Mouse (Mus musculus): Measurements from ENCODE around the gene Pon1. TPM values are rescaled to one million over a fixed set of nuclear protein-coding genes. Genes with fewer than 3 reads are reported as not detected.

Pon1 gene
- polyA plus RNA-seq, 1 experiment from 2014 or later = 1.6 TPM

GRCm38 (mm10) chr6:5199916-5200315 is 6.2 kb upstream of the Pon1 start:
- no peak overlapping the region for H3K4me3 ChIP-seq
- 83% methylated on average over 3 of the region's 3 CpGs for WGBS
- H3K27ac ChIP-seq = no peak overlapping the region
- no peaks in the 10 kb centered on the region for H3K36me3 ChIP-seq
- no peaks in the 10 kb centered on the region for H3K9me3 ChIP-seq
- H3K4me2 ChIP-seq = no peak overlapping the region
- ATAC-seq (ENCODE audit: insufficient number of reproducible peaks, insufficient read depth, low FRiP score, low TSS enrichment, low read depth) = no peak
- no peaks in the 10 kb centered on the region for H3K4me1 ChIP-seq
- H3K9ac ChIP-seq = no peak overlapping the region
- H3K27me3 ChIP-seq = no peaks in the 10 kb centered on the region

- Histone ChIP-seq H3K27ac (no peak overlapping the region), H3K27me3 (no peaks in the 10 kb centered on the region), H3K4me2 (no peak overlapping the region), H3K4me3 (no peak overlapping the region), H3K9ac (no peak overlapping the region), H3K4me1 (no peaks in the 10 kb centered on the region), H3K9me3 (no peaks in the 10 kb centered on the region), H3K36me3 (no peaks in the 10 kb centered on the region)
- no peak for ATAC-seq (ENCODE audit: insufficient number of reproducible peaks, insufficient read depth, low FRiP score, low TSS enrichment, low read depth)
- 84% methylated on average over 8 of the region's 8 CpGs for WGBS
Measured at GRCm38 (mm10) chr6:5199376-5199905, 5.7 kb upstream of the Pon1 start.

GRCm38 (mm10) chr6:5198590-5198989 is 4.8 kb upstream of the Pon1 start:
- H3K4me3 ChIP-seq = no peak overlapping the region
- no peaks in the 10 kb centered on the region for H3K9me3 ChIP-seq
- no peak for ATAC-seq (ENCODE audit: insufficient number of reproducible peaks, insufficient read depth, low FRiP score, low TSS enrichment, low read depth)
- H3K9ac ChIP-seq = no peak overlapping the region
- no peaks in the 10 kb centered on the region for H3K36me3 ChIP-seq
- H3K4me1 ChIP-seq = 0 out of 2 replicates have a peak, but pooled peaks cover 5% of the 10 kb centered on the region
- no peaks in the 10 kb centered on the region for H3K27me3 ChIP-seq
- H3K4me2 ChIP-seq = no peak overlapping the region
- no peak overlapping the region for H3K27ac ChIP-seq
- WGBS = 93% methylated on average over 5 of the region's 5 CpGs

- Histone ChIP-seq H3K4me2 (no peak overlapping the region), H3K4me1 (0 out of 2 replicates have a peak, but pooled peaks cover 10% of the 10 kb centered on the region), H3K9me3 (no peaks in the 10 kb centered on the region), H3K27ac (no peak overlapping the region), H3K27me3 (no peaks in the 10 kb centered on the region), H3K4me3 (no peak overlapping the region), H3K36me3 (no peaks in the 10 kb centered on the region), H3K9ac (no peak overlapping the region)
- ATAC-seq (ENCODE audit: insufficient number of reproducible peaks, insufficient read depth, low FRiP score, low TSS enrichment, low read depth) = no peak
- 81% methylated on average over 4 of the region's 4 CpGs for WGBS
Measured at GRCm38 (mm10) chr6:5190761-5191160, 3.0 kb downstream of the Pon1 start.

GRCm38 (mm10) chr6:5189507-5189906 is 4.2 kb downstream of the Pon1 start:
- no peak overlapping the region for H3K4me3 ChIP-seq
- no peak overlapping the region for H3K27ac ChIP-seq
- 68% methylated on average over 4 of the region's 4 CpGs for WGBS
- no peak overlapping the region for H3K4me2 ChIP-seq
- no peaks in the 10 kb centered on the region for H3K27me3 ChIP-seq
- no peak overlapping the region for H3K9ac ChIP-seq
- no peaks in the 10 kb centered on the region for H3K9me3 ChIP-seq
- no peaks in the 10 kb centered on the region for H3K36me3 ChIP-seq
- H3K4me1 ChIP-seq = 0 out of 2 replicates have a peak, but pooled peaks cover 10% of the 10 kb centered on the region
- no peak for ATAC-seq (ENCODE audit: insufficient number of reproducible peaks, insufficient read depth, low FRiP score, low TSS enrichment, low read depth)

- Histone ChIP-seq H3K27ac (no peak overlapping the region), H3K27me3 (no peaks in the 10 kb centered on the region), H3K4me2 (no peak overlapping the region), H3K9me3 (no peaks in the 10 kb centered on the region), H3K9ac (no peak overlapping the region), H3K36me3 (no peaks in the 10 kb centered on the region), H3K4me1 (0 out of 2 replicates have a peak, but pooled peaks cover 8% of the 10 kb centered on the region), H3K4me3 (no peak overlapping the region)
- ATAC-seq (ENCODE audit: insufficient number of reproducible peaks, insufficient read depth, low FRiP score, low TSS enrichment, low read depth) = no peak
- WGBS = 77% methylated on average over 6 of the region's 6 CpGs
Measured at GRCm38 (mm10) chr6:5188938-5189337, 4.8 kb downstream of the Pon1 start.

GRCm38 (mm10) chr6:5188036-5188435 is 5.7 kb downstream of the Pon1 start:
- H3K9me3 ChIP-seq = no peaks in the 10 kb centered on the region
- H3K27me3 ChIP-seq = no peaks in the 10 kb centered on the region
- no peak overlapping the region for H3K4me2 ChIP-seq
- no peaks in the 10 kb centered on the region for H3K36me3 ChIP-seq
- no peak for ATAC-seq (ENCODE audit: insufficient number of reproducible peaks, insufficient read depth, low FRiP score, low TSS enrichment, low read depth)
- no peak overlapping the region for H3K9ac ChIP-seq
- WGBS = 59% methylated on average over 5 of the region's 5 CpGs
- 0 out of 2 replicates have a peak, but pooled peaks cover 6% of the 10 kb centered on the region for H3K4me1 ChIP-seq
- no peak overlapping the region for H3K27ac ChIP-seq
- H3K4me3 ChIP-seq = no peak overlapping the region

GRCm38 (mm10) chr6:5187586-5187985 is 6.2 kb downstream of the Pon1 start:
- ATAC-seq (ENCODE audit: insufficient number of reproducible peaks, insufficient read depth, low FRiP score, low TSS enrichment, low read depth) = no peak
- no peak overlapping the region for H3K9ac ChIP-seq
- H3K4me2 ChIP-seq = no peak overlapping the region
- no peaks in the 10 kb centered on the region for H3K27me3 ChIP-seq
- H3K36me3 ChIP-seq = no peaks in the 10 kb centered on the region
- 0 out of 2 replicates have a peak, but pooled peaks cover 6% of the 10 kb centered on the region for H3K4me1 ChIP-seq
- H3K4me3 ChIP-seq = no peak overlapping the region
- WGBS = 57% methylated on average over 6 of the region's 6 CpGs
- no peak overlapping the region for H3K27ac ChIP-seq
- no peaks in the 10 kb centered on the region for H3K9me3 ChIP-seq

- WGBS = 52% methylated on average over 7 of the region's 7 CpGs
- ATAC-seq (ENCODE audit: insufficient number of reproducible peaks, insufficient read depth, low FRiP score, low TSS enrichment, low read depth) = no peak
- H3K27ac ChIP-seq = no peak overlapping the region
- no peak overlapping the region for H3K4me3 ChIP-seq
- H3K4me2 ChIP-seq = no peak overlapping the region
- H3K27me3 ChIP-seq = no peaks in the 10 kb centered on the region
- H3K36me3 ChIP-seq = no peaks in the 10 kb centered on the region
- no peaks in the 10 kb centered on the region for H3K9me3 ChIP-seq
- H3K9ac ChIP-seq = no peak overlapping the region
- 0 out of 2 replicates have a peak, but pooled peaks cover 6% of the 10 kb centered on the region for H3K4me1 ChIP-seq
Measured at GRCm38 (mm10) chr6:5186229-5186950, 7.4 kb downstream of the Pon1 start.

- no peak for ATAC-seq (ENCODE audit: insufficient number of reproducible peaks, insufficient read depth, low FRiP score, low TSS enrichment, low read depth)
- H3K27me3 ChIP-seq = no peaks in the 10 kb centered on the region
- WGBS = 80% methylated on average over 5 of the region's 5 CpGs
Measured at GRCm38 (mm10) chr6:5180645-5181044, 13.1 kb downstream of the Pon1 start.

GRCm38 (mm10) chr6:5179189-5179588 is 14.6 kb downstream of the Pon1 start:
- no peaks in the 10 kb centered on the region for H3K9me3 ChIP-seq
- H3K4me2 ChIP-seq = no peak overlapping the region
- H3K27me3 ChIP-seq = no peaks in the 10 kb centered on the region
- no peak for ATAC-seq (ENCODE audit: insufficient number of reproducible peaks, insufficient read depth, low FRiP score, low TSS enrichment, low read depth)
- no peak overlapping the region for H3K9ac ChIP-seq
- no peaks in the 10 kb centered on the region for H3K36me3 ChIP-seq
- peaks cover 14% of the 10 kb centered on the region for H3K4me1 ChIP-seq
- H3K4me3 ChIP-seq = no peak overlapping the region
- H3K27ac ChIP-seq = no peak overlapping the region
- 54% methylated on average over 6 of the region's 6 CpGs for WGBS

More at GRCm38 (mm10) chr6:5180645-5181044, 13.1 kb downstream of the Pon1 start:
- Histone ChIP-seq H3K4me2 (no peak overlapping the region), H3K4me3 (no peak overlapping the region), H3K9me3 (no peaks in the 10 kb centered on the region), H3K36me3 (no peaks in the 10 kb centered on the region), H3K9ac (no peak overlapping the region), H3K4me1 (peaks cover 14% of the 10 kb centered on the region), H3K27ac (no peak overlapping the region)
